ENCODE assay signal across 10 mouse cellular contexts in genomic region chr12:80843236-80843635, GRCm38 (mm10). TPM values are rescaled to one million over a fixed set of nuclear protein-coding genes. Genes with fewer than 3 reads are reported as not detected.
DNase-seq lines count a peak whose midpoint lies in the region; ATAC-seq and TF ChIP-seq lines count a peak whose summit lies in the region.
"Had no signal": no experiment of that assay in that cellular context is flagged by ENCODE, and none has a peak within 500 bp of the region (broad histone marks: within the 10 kb centered on the region; RNA-seq: fewer than 3 reads in every experiment).

No protein-coding gene starts in this region.

- intact Hi-C loops in gastrocnemius, adult 2 months (cut with DNase I): loop anchor here (5.0 kb wide), 2 partner anchors 34 to 51 kb away; partner anchors contain the start of gene Susd6

- H3K36me3 ChIP-seq in midbrain, embryonic 10.5 days: no peaks in the 10 kb centered on the region
- H3K36me3 ChIP-seq in midbrain, embryonic 16.5 days (ENCODE audit: control insufficient read depth, insufficient read depth, low read length): no peaks in the 10 kb centered on the region
- no peaks in the 10 kb centered on the region for H3K36me3 ChIP-seq in midbrain, embryonic 14.5 days (ENCODE audit: control insufficient read depth, insufficient read depth, low read length)

- no peaks in the 10 kb centered on the region for H3K9me3 ChIP-seq in midbrain, embryonic 10.5 days (replicated peaks)
- no peaks in the 10 kb centered on the region for H3K9me3 ChIP-seq in midbrain, embryonic 16.5 days (replicated peaks; ENCODE audit: control insufficient read depth, low read length, poor library complexity, severe bottlenecking)
- H3K9me3 ChIP-seq in midbrain, embryonic 14.5 days (ENCODE audit: control insufficient read depth, low read length): no peaks in the 10 kb centered on the region
- H3K9me3 ChIP-seq: liver, embryonic 13.5 days had no signal

- H3K27ac ChIP-seq in gastrocnemius, adult 2 months: peak overlapping the region; percentile 76
- peak overlapping the region; percentile 65; the same call in 1 of the 2 replicates for H3K27ac ChIP-seq in midbrain, embryonic 10.5 days (replicated peaks)
- no peak overlapping the region for H3K27ac ChIP-seq in midbrain, embryonic 16.5 days (ENCODE audit: low read length)
- peak overlapping the region; percentile 55 for H3K27ac ChIP-seq in midbrain, embryonic 14.5 days (replicated peaks; ENCODE audit: low read depth, low read length)
- H3K27ac ChIP-seq: liver, embryonic 13.5 days had no signal

- TF ChIP-seq CTCF in gastrocnemius, adult 2 months (IDR thresholded peaks at IDR 0.05): no peak

- 79% methylated on average over 2 of the region's 2 CpGs for WGBS in midbrain, embryonic 10.5 days
- 76% methylated on average over 2 of the region's 2 CpGs for WGBS in midbrain, embryonic 16.5 days
- 65% methylated on average over 2 of the region's 2 CpGs for WGBS in midbrain, embryonic 14.5 days

- peak overlapping the region; percentile 7; the same call in 1 of the 2 replicates for H3K4me3 ChIP-seq in gastrocnemius, adult 2 months
- no peak overlapping the region for H3K4me3 ChIP-seq in midbrain, embryonic 10.5 days
- H3K4me3 ChIP-seq in midbrain, embryonic 16.5 days (ENCODE audit: low read depth, low read length): no peak overlapping the region
- H3K4me3 ChIP-seq in midbrain, embryonic 14.5 days (replicated peaks; ENCODE audit: low read depth, low read length): no peak overlapping the region
- H3K4me3 ChIP-seq: liver, embryonic 13.5 days had no signal

- no peak overlapping the region for H3K4me2 ChIP-seq in midbrain, embryonic 16.5 days (ENCODE audit: low read length)
- H3K4me2 ChIP-seq in midbrain, embryonic 14.5 days (ENCODE audit: low read length): no peak overlapping the region
- H3K4me2 ChIP-seq: liver, embryonic 13.5 days had no signal

- peaks cover 33% of the 10 kb centered on the region for H3K4me1 ChIP-seq in midbrain, embryonic 10.5 days
- no peaks in the 10 kb centered on the region; the same call in 1 of the 2 replicates for H3K4me1 ChIP-seq in midbrain, embryonic 16.5 days (ENCODE audit: control insufficient read depth, insufficient read depth, low read length)
- peaks cover 12% of the 10 kb centered on the region; the same call in 1 of the 2 replicates for H3K4me1 ChIP-seq in midbrain, embryonic 14.5 days (ENCODE audit: control insufficient read depth, insufficient read depth, low read length)

- no peak for DNase-seq in gastrocnemius, adult 2 months
- DNase-seq in gastrocnemius, postnatal 10 days: no peak
- DNase-seq in kidney, adult 9 months: peak; percentile 61
- no peak for DNase-seq in kidney, postnatal 10 days
- no peak for DNase-seq in midbrain, embryonic 10.5 days (ENCODE audit: low spot score)
- DNase-seq in midbrain, embryonic 14.5 days: no peak
- no peak for DNase-seq in urinary bladder, postnatal 4 days (ENCODE audit: low spot score in 2 of 2)
- DNase-seq: B cell, adult 2 months; liver, embryonic 13.5 days had no signal

- ATAC-seq in midbrain, embryonic 16.5 days: no peak
- no peak for ATAC-seq in midbrain, embryonic 14.5 days (ENCODE audit: low FRiP score, low TSS enrichment)

- no peak overlapping the region for H3K9ac ChIP-seq in midbrain, embryonic 16.5 days (ENCODE audit: low read depth, low read length)
- no peak overlapping the region for H3K9ac ChIP-seq in midbrain, embryonic 14.5 days (replicated peaks; ENCODE audit: low read length)
- H3K9ac ChIP-seq: liver, embryonic 13.5 days had no signal

- H3K27me3 ChIP-seq in midbrain, embryonic 10.5 days (ENCODE audit: low read depth, poor library complexity, severe bottlenecking): no peaks in the 10 kb centered on the region
- H3K27me3 ChIP-seq in midbrain, embryonic 16.5 days (ENCODE audit: control insufficient read depth, insufficient read depth, low read depth, low read length): no peaks in the 10 kb centered on the region
- H3K27me3 ChIP-seq in midbrain, embryonic 14.5 days (ENCODE audit: control insufficient read depth, insufficient read depth, low read length): no peaks in the 10 kb centered on the region
- H3K27me3 ChIP-seq: liver, embryonic 13.5 days had no signal

RNA-seq across cellular contexts. Expression of gene Susd6, which starts 52.9 kb away (rescaled TPM):
- 10 to 100 TPM; 37.7 to 41.1 TPM for total RNA-seq in gastrocnemius, adult 2 months (2021)
- 10 to 100 TPM; 28.6 to 29.2 TPM for total RNA-seq in gastrocnemius, postnatal 10 days (2021)
- polyA plus RNA-seq in midbrain, embryonic 10.5 days (2016; fragmentation: Nextera tagmentation; extraction: Ambion mirVana): 13.9 and 16.6 TPM in 2 replicates
- 10.4 and 11.0 TPM in 2 replicates for polyA plus RNA-seq in midbrain, embryonic 16.5 days (2015; fragmentation: Nextera tagmentation; extraction: Ambion mirVana)
- polyA plus RNA-seq in midbrain, embryonic 14.5 days (2014; fragmentation: Nextera tagmentation; extraction: Ambion mirVana): 8.8 and 14.3 TPM in 2 replicates
